Mouse (Mus musculus) thymus, adult 2 months (tissue): ENCODE data around the gene Smcr8.

Source experiments
- CTCF ChIP-seq: fragments of 200-500 bp; IDR thresholded peaks from 2 replicates; pipeline ENCODE4 v1.5.1; 2012; ENCODE audit warnings: mild to moderate bottlenecking, control low read depth, low read length, moderate library complexity, borderline replicate concordance; ENCODE audit not compliant: control insufficient read depth, poor library complexity, insufficient read depth; ENCODE audit errors: extremely low read depth
- POLR2A ChIP-seq: fragments of 200-500 bp; IDR thresholded peaks from 2 replicates; pipeline ENCODE4 v1.6.1; 2012; ENCODE audit warnings: mild to moderate bottlenecking, low read length, control low read depth, moderate library complexity; ENCODE audit not compliant: control insufficient read depth, poor library complexity, insufficient read depth; ENCODE audit errors: extremely low read depth

GRCm38 (mm10) chr11:60740321-60740720 is 37.0 kb upstream of the Smcr8 start:
- no peak for TF ChIP-seq POLR2A
- no peak for TF ChIP-seq CTCF
